Mouse (Mus musculus) cerebellum, adult 8-10 months (tissue): ENCODE measurements around the gene Fam110a.

ENCODE experiments used
- DNase-seq: peaks from one replicate; pipeline ENCODE4 v3.0.0; 2022

Gene Fam110a

GRCm38 (mm10) chr2:151968986-151969385 is 11.0 kb downstream of the Fam110a start:
- no peak for DNase-seq

- DNase-seq: no peak
Measured at GRCm38 (mm10) chr2:151968451-151968850, 11.6 kb downstream of the Fam110a start.

- no peak for DNase-seq
Measured at GRCm38 (mm10) chr2:151967792-151968191, 12.2 kb downstream of the Fam110a start.

- no peak for DNase-seq
Measured at GRCm38 (mm10) chr2:151967176-151967750, 12.8 kb downstream of the Fam110a start.

GRCm38 (mm10) chr2:151964052-151964451 is 16.0 kb downstream of the Fam110a start:
- DNase-seq: no peak

- no peak for DNase-seq
Measured at GRCm38 (mm10) chr2:151963319-151963718, 16.7 kb downstream of the Fam110a start.

- DNase-seq: peak; percentile 80
Measured at GRCm38 (mm10) chr2:151962474-151962873, 17.5 kb downstream of the Fam110a start.

- DNase-seq: no peak
Measured at GRCm38 (mm10) chr2:151961284-151962196, 18.5 kb downstream of the Fam110a start.

- no peak for DNase-seq
Measured at GRCm38 (mm10) chr2:151959274-151959673, 20.7 kb downstream of the Fam110a start.

GRCm38 (mm10) chr2:151956500-151957137 is 23.4 kb downstream of the Fam110a start:
- no peak for DNase-seq

GRCm38 (mm10) chr2:151953665-151954064 is 26.4 kb downstream of the Fam110a start:
- no peak for DNase-seq

GRCm38 (mm10) chr2:151949082-151949774 is 30.8 kb downstream of the Fam110a start:
- DNase-seq: no peak

GRCm38 (mm10) chr2:151948311-151948710 is 31.7 kb downstream of the Fam110a start:
- no peak for DNase-seq

GRCm38 (mm10) chr2:151947617-151948016 is 32.4 kb downstream of the Fam110a start:
- no peak for DNase-seq

- no peak for DNase-seq
Measured at GRCm38 (mm10) chr2:151944106-151944505, 35.9 kb downstream of the Fam110a start.

- no peak for DNase-seq
Measured at GRCm38 (mm10) chr2:151941269-151941668, 38.8 kb downstream of the Fam110a start.

GRCm38 (mm10) chr2:151939651-151940420 is 40.2 kb downstream of the Fam110a start:
- no peak for DNase-seq

GRCm38 (mm10) chr2:151938780-151939200 is 41.2 kb downstream of the Fam110a start:
- DNase-seq: peak; percentile 40

GRCm38 (mm10) chr2:151937893-151938292 is 42.1 kb downstream of the Fam110a start:
- no peak for DNase-seq

- DNase-seq: peak; percentile 82
Measured at GRCm38 (mm10) chr2:151930389-151931074, 49.5 kb downstream of the Fam110a start.

- no peak for DNase-seq
Measured at GRCm38 (mm10) chr2:151927103-151927502, 52.9 kb downstream of the Fam110a start.

GRCm38 (mm10) chr2:151925715-151926114 is 54.3 kb downstream of the Fam110a start:
- no peak for DNase-seq
